Mouse (Mus musculus): Measurements from ENCODE around the gene Gpr39. TPM values are rescaled to one million over a fixed set of nuclear protein-coding genes. Genes with fewer than 3 reads are reported as not detected.
A peak's percentile ranks its signal among the peaks of the same experiment; 100 is the strongest.

The Gpr39 gene
- polyA plus RNA-seq, 1 experiment from 2014 or later = 3.9 TPM

GRCm38 (mm10) chr1:125837507-125837906 is 160.7 kb downstream of the Gpr39 start:
- H3K9ac ChIP-seq = no peak overlapping the region
- no peak overlapping the region for H3K4me3 ChIP-seq
- no peak overlapping the region for H3K27ac ChIP-seq
- 27% methylated on average over 1 of the region's 1 CpGs for WGBS
- no peaks in the 10 kb centered on the region for H3K36me3 ChIP-seq
- H3K4me1 ChIP-seq = no peaks in the 10 kb centered on the region
- H3K4me2 ChIP-seq = no peak overlapping the region
- no peak for ATAC-seq (ENCODE audit: borderline replicate concordance, extremely low read depth, low FRiP score, low TSS enrichment)
- H3K9me3 ChIP-seq = no peaks in the 10 kb centered on the region
- no peaks in the 10 kb centered on the region for H3K27me3 ChIP-seq

GRCm38 (mm10) chr1:125839746-125840392 is 163.1 kb downstream of the Gpr39 start:
- H3K9ac ChIP-seq = no peak overlapping the region
- no peak overlapping the region for H3K4me2 ChIP-seq
- H3K27ac ChIP-seq = no peak overlapping the region
- no peak overlapping the region for H3K4me3 ChIP-seq
- no peaks in the 10 kb centered on the region for H3K9me3 ChIP-seq
- no peaks in the 10 kb centered on the region for H3K36me3 ChIP-seq
- no peak for ATAC-seq (ENCODE audit: borderline replicate concordance, extremely low read depth, low FRiP score, low TSS enrichment)
- H3K27me3 ChIP-seq = no peaks in the 10 kb centered on the region
- H3K4me1 ChIP-seq = no peaks in the 10 kb centered on the region
- 47% methylated on average over 13 of the region's 13 CpGs for WGBS

GRCm38 (mm10) chr1:125854646-125855045 is 177.9 kb downstream of the Gpr39 start:
- WGBS = 14% methylated on average over 5 of the region's 5 CpGs
- H3K4me3 ChIP-seq = no peak overlapping the region
- H3K9me3 ChIP-seq = no peaks in the 10 kb centered on the region
- H3K9ac ChIP-seq = no peak overlapping the region
- no peak overlapping the region for H3K4me2 ChIP-seq
- H3K27ac ChIP-seq = no peak overlapping the region
- no peaks in the 10 kb centered on the region for H3K27me3 ChIP-seq
- no peaks in the 10 kb centered on the region for H3K4me1 ChIP-seq
- no peaks in the 10 kb centered on the region for H3K36me3 ChIP-seq
- no peak for ATAC-seq (ENCODE audit: borderline replicate concordance, extremely low read depth, low FRiP score, low TSS enrichment)

- H3K4me1 ChIP-seq = no peaks in the 10 kb centered on the region
- no peaks in the 10 kb centered on the region for H3K36me3 ChIP-seq
- no peak overlapping the region for H3K27ac ChIP-seq
- no peaks in the 10 kb centered on the region for H3K9me3 ChIP-seq
- H3K27me3 ChIP-seq = no peaks in the 10 kb centered on the region
- no peak for ATAC-seq (ENCODE audit: borderline replicate concordance, extremely low read depth, low FRiP score, low TSS enrichment)
- H3K4me2 ChIP-seq = no peak overlapping the region
- no peak overlapping the region for H3K4me3 ChIP-seq
- no peak overlapping the region for H3K9ac ChIP-seq
- 74% methylated on average over 5 of the region's 5 CpGs for WGBS
Observed at GRCm38 (mm10) chr1:125858631-125859030, 181.8 kb downstream of the Gpr39 start.

GRCm38 (mm10) chr1:125870056-125870455 is 193.3 kb downstream of the Gpr39 start:
- no peak overlapping the region for H3K9ac ChIP-seq
- H3K27me3 ChIP-seq = no peaks in the 10 kb centered on the region
- no peak overlapping the region for H3K4me2 ChIP-seq
- H3K9me3 ChIP-seq = no peaks in the 10 kb centered on the region
- ATAC-seq (ENCODE audit: borderline replicate concordance, extremely low read depth, low FRiP score, low TSS enrichment) = no peak
- H3K36me3 ChIP-seq = no peaks in the 10 kb centered on the region
- H3K4me3 ChIP-seq = no peak overlapping the region
- H3K27ac ChIP-seq = no peak overlapping the region
- no peaks in the 10 kb centered on the region for H3K4me1 ChIP-seq
- 47% methylated on average over 7 of the region's 7 CpGs for WGBS

GRCm38 (mm10) chr1:125893158-125893557 is 216.4 kb downstream of the Gpr39 start:
- Histone ChIP-seq H3K9ac (no peak overlapping the region), H3K27ac (no peak overlapping the region), H3K4me3 (no peak overlapping the region), H3K4me2 (no peak overlapping the region), H3K4me1 (no peaks in the 10 kb centered on the region), H3K36me3 (no peaks in the 10 kb centered on the region), H3K27me3 (no peaks in the 10 kb centered on the region), H3K9me3 (no peaks in the 10 kb centered on the region)
- 83% methylated on average over 9 of the region's 9 CpGs for WGBS
- ATAC-seq (ENCODE audit: borderline replicate concordance, extremely low read depth, low FRiP score, low TSS enrichment) = no peak

GRCm38 (mm10) chr1:125910211-125910870 is 233.5 kb downstream of the Gpr39 start:
- no peaks in the 10 kb centered on the region for H3K36me3 ChIP-seq
- H3K9me3 ChIP-seq = no peaks in the 10 kb centered on the region
- H3K9ac ChIP-seq = no peak overlapping the region
- peak overlapping the region; percentile 95 for H3K4me2 ChIP-seq
- no peak for ATAC-seq (ENCODE audit: borderline replicate concordance, extremely low read depth, low FRiP score, low TSS enrichment)
- H3K4me1 ChIP-seq = peaks cover 30% of the 10 kb centered on the region
- peaks cover 49% of the 10 kb centered on the region for H3K27me3 ChIP-seq
- H3K27ac ChIP-seq = no peak overlapping the region
- 10% methylated on average over 14 of the region's 14 CpGs for WGBS
- H3K4me3 ChIP-seq = no peak overlapping the region

- Histone ChIP-seq H3K4me2 (peak overlapping the region; percentile 95), H3K4me3 (peak overlapping the region; percentile 45), H3K36me3 (no peaks in the 10 kb centered on the region), H3K27me3 (peaks cover 49% of the 10 kb centered on the region), H3K9me3 (no peaks in the 10 kb centered on the region), H3K9ac (no peak overlapping the region), H3K4me1 (peaks cover 30% of the 10 kb centered on the region), H3K27ac (no peak overlapping the region)
- ATAC-seq (ENCODE audit: borderline replicate concordance, extremely low read depth, low FRiP score, low TSS enrichment) = no peak
- WGBS = 3% methylated on average over 9 of the region's 9 CpGs
Observed at GRCm38 (mm10) chr1:125910871-125911265, 234.1 kb downstream of the Gpr39 start.

- no peak overlapping the region for H3K27ac ChIP-seq
- H3K4me1 ChIP-seq = peaks cover 30% of the 10 kb centered on the region
- H3K9me3 ChIP-seq = no peaks in the 10 kb centered on the region
- peak overlapping the region; percentile 95 for H3K4me2 ChIP-seq
- ATAC-seq (ENCODE audit: borderline replicate concordance, extremely low read depth, low FRiP score, low TSS enrichment) = peak; percentile 70; the same call in 1 of the 2 replicates
- H3K9ac ChIP-seq = peak overlapping the region; percentile 40
- WGBS = under 1% methylated on average over 35 of the region's 35 CpGs
- H3K36me3 ChIP-seq = no peaks in the 10 kb centered on the region
- peaks cover 49% of the 10 kb centered on the region for H3K27me3 ChIP-seq
- H3K4me3 ChIP-seq = peak overlapping the region; percentile 45
Observed at GRCm38 (mm10) chr1:125911337-125911900, 234.6 kb downstream of the Gpr39 start.

GRCm38 (mm10) chr1:125911901-125912445 is 235.2 kb downstream of the Gpr39 start:
- H3K4me1 ChIP-seq = peaks cover 30% of the 10 kb centered on the region
- no peak overlapping the region for H3K27ac ChIP-seq
- peak overlapping the region; percentile 95 for H3K4me2 ChIP-seq
- H3K27me3 ChIP-seq = peaks cover 49% of the 10 kb centered on the region
- H3K4me3 ChIP-seq = peak overlapping the region; percentile 45
- H3K9me3 ChIP-seq = no peaks in the 10 kb centered on the region
- peak overlapping the region; percentile 40 for H3K9ac ChIP-seq
- ATAC-seq (ENCODE audit: borderline replicate concordance, extremely low read depth, low FRiP score, low TSS enrichment) = peak; percentile 69
- under 1% methylated on average over 43 of the region's 43 CpGs for WGBS
- no peaks in the 10 kb centered on the region for H3K36me3 ChIP-seq

- WGBS = 9% methylated on average over 30 of the region's 30 CpGs
- Histone ChIP-seq H3K4me1 (peaks cover 30% of the 10 kb centered on the region), H3K27me3 (peaks cover 49% of the 10 kb centered on the region), H3K9ac (peak within 1 kb of the TSS; percentile 40; the same call in 1 of the 2 replicates), H3K4me3 (peak within 1 kb of the TSS; percentile 45), H3K36me3 (no peaks in the 10 kb centered on the region), H3K27ac (no peak within 1 kb of the TSS), H3K9me3 (no peaks in the 10 kb centered on the region), H3K4me2 (peak within 1 kb of the TSS; percentile 95)
- ATAC-seq (ENCODE audit: borderline replicate concordance, extremely low read depth, low FRiP score, low TSS enrichment) = no peak
Observed at GRCm38 (mm10) chr1:125912601-125913600, 236.1 kb downstream of the Gpr39 start, which contains the start of gene Lypd1. Lypd1 (minus strand) TSS chr1:125913101.

All from lung, embryonic 15.5 days (tissue).